Mouse (Mus musculus) T-helper 2 cell (primary cell): ENCODE results near the gene Vmn1r218.
"Not testable (repeated sequence)": the region's sequence is repeated elsewhere in the genome, so short reads cannot be mapped to it uniquely, and the experiment has no call there.

Source experiments
- in situ Hi-C: fragments of 300-600 bp; cut with MboI, MseI; formaldehyde crosslinking; loops from one replicate; pipeline ENCODE4 v1.15.1; 2025; ENCODE audit warnings: high pct_unique_total_duplicates

Gene Vmn1r218

GRCm38 (mm10) chr13:23133099-23133498, at the start of gene Vmn1r218:
TSS of gene Vmn1r218 (plus strand) at chr13:23133155.
- in situ Hi-C loops: no loop called here

- in situ Hi-C loops: no loop called here
These were observed 38.6 kb upstream of the Vmn1r218 start for GRCm38 (mm10) chr13:23094386-23094785.

GRCm38 (mm10) chr13:23118126-23118525, 14.8 kb upstream of the Vmn1r218 start, which contains the start of gene Vmn1r217:
TSS of gene Vmn1r217 (minus strand) at chr13:23118226.
- in situ Hi-C loops: not testable (repeated sequence)

- in situ Hi-C loops: no loop called here
These were observed 12.3 kb upstream of the Vmn1r218 start for GRCm38 (mm10) chr13:23120611-23121010.

- in situ Hi-C loops: no loop called here
These were observed 546 bp downstream of the Vmn1r218 start for GRCm38 (mm10) chr13:23133501-23133900.

GRCm38 (mm10) chr13:23138880-23139279, 5.9 kb downstream of the Vmn1r218 start:
- in situ Hi-C loops: no loop called here

GRCm38 (mm10) chr13:23157848-23158247, 24.9 kb downstream of the Vmn1r218 start:
- in situ Hi-C loops: no loop called here

GRCm38 (mm10) chr13:23159012-23159411, 26.1 kb downstream of the Vmn1r218 start, which contains the start of gene Vmn1r219:
TSS of gene Vmn1r219 (plus strand) at chr13:23159312.
- in situ Hi-C loops: no loop called here

GRCm38 (mm10) chr13:23166471-23166870, 33.5 kb downstream of the Vmn1r218 start:
- in situ Hi-C loops: not testable (repeated sequence)

- in situ Hi-C loops: no loop called here
These were observed 54.9 kb downstream of the Vmn1r218 start, which contains the start of gene Vmn1r220 for GRCm38 (mm10) chr13:23187875-23188274. TSS of gene Vmn1r220 (minus strand) at chr13:23187975.
